Mouse (Mus musculus) forebrain, embryonic 15.5 days (tissue): ENCODE data around the gene Dab1. TPM values are rescaled to one million over a fixed set of nuclear protein-coding genes. Genes with fewer than 3 reads are reported as not detected.

ENCODE experiments used
- ATAC-seq: fragments of 200-750 bp; cut with Nextera tagmentation; replicated peaks from 2 replicates; pipeline ENCODE4 v1.8.0; 2017; ENCODE audit warnings: mild to moderate bottlenecking, moderate TSS enrichment, moderate library complexity
- H3K27ac ChIP-seq: fragments of 300-500 bp; sonication (generic); replicated peaks from 2 replicates; pipeline ENCODE4 v1.5.1; 2015; ENCODE audit warnings: mild to moderate bottlenecking, inconsistent platforms
- H3K27me3 ChIP-seq: fragments of 300-500 bp; sonication (generic); 2 replicates; pipeline ENCODE4 v1.6.1; 2015; ENCODE audit warnings: inconsistent platforms
- H3K36me3 ChIP-seq: fragments of 300-500 bp; sonication (generic); 2 replicates; pipeline ENCODE4 v1.6.1; 2015; ENCODE audit warnings: mild to moderate bottlenecking, inconsistent platforms
- H3K4me1 ChIP-seq: fragments of 300-500 bp; sonication (generic); 2 replicates; pipeline ENCODE4 v1.6.1; 2015; ENCODE audit warnings: inconsistent platforms
- H3K4me2 ChIP-seq: fragments of 300-500 bp; sonication (generic); replicated peaks from 2 replicates; pipeline ENCODE4 v1.6.1; 2015; ENCODE audit warnings: mild to moderate bottlenecking, inconsistent platforms
- H3K4me3 ChIP-seq: fragments of 300-500 bp; sonication (generic); 2 replicates; pipeline ENCODE4 v1.5.1; 2015; ENCODE audit warnings: mild to moderate bottlenecking, inconsistent platforms
- H3K9ac ChIP-seq: fragments of 300-500 bp; sonication (generic); replicated peaks from 2 replicates; pipeline ENCODE4 v1.6.1; 2015; ENCODE audit warnings: mild to moderate bottlenecking, inconsistent platforms
- H3K9me3 ChIP-seq: fragments of 300-500 bp; sonication (generic); 2 replicates; pipeline ENCODE4 v1.6.1; 2016; ENCODE audit warnings: inconsistent platforms
- WGBS: fragments of 180-500 bp; shearing (Covaris S2); methylation state at CpG from one replicate; pipeline ENCODE4 v1.1.7; 2015; ENCODE audit warnings: mixed read lengths; 5-methylcytosine and 5-hydroxymethylcytosine counted together
- polyA plus RNA-seq: library from polyadenylated mRNA; unstranded; fragments of >200 nt; fragmentation: Nextera tagmentation; extraction: Ambion mirVana; gene quantifications from 2 replicates; pipeline ENCODE4 v1.2.1, GENCODE M21; 2015

Dab1 gene
- polyA plus RNA-seq, 1 experiment from 2014 or later: 174 TPM

DNA sequence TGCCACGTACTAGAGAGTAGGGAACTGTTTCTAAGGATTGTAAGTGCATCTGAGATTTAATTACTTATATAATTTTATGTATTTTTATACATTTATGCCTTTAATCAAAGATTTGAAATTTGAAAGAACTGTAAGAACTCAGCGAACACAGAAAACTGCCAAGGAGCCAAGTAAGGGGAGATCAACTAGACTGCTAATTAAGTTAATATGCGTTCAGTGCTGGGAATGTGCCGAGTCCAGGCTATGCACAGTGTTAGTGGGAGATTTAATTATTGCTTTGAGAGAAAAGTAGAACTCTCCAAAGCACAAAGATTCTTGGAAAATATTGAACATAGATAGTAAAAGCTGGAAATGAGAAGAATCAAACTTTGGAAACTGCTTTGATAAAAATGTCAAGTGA is 567.2 kb downstream of the Dab1 start:
- WGBS: 37% methylated on average over 4 of the region's 4 CpGs
- no peak overlapping the region for H3K27ac ChIP-seq
- H3K4me3 ChIP-seq: no peak overlapping the region
- no peaks in the 10 kb centered on the region for H3K36me3 ChIP-seq
- ATAC-seq: no peak
- no peaks in the 10 kb centered on the region for H3K27me3 ChIP-seq
- no peaks in the 10 kb centered on the region for H3K9me3 ChIP-seq
- H3K4me2 ChIP-seq: no peak overlapping the region
- H3K4me1 ChIP-seq: peaks cover 5% of the 10 kb centered on the region; the same call in 1 of the 2 replicates
- H3K9ac ChIP-seq: no peak overlapping the region

DNA sequence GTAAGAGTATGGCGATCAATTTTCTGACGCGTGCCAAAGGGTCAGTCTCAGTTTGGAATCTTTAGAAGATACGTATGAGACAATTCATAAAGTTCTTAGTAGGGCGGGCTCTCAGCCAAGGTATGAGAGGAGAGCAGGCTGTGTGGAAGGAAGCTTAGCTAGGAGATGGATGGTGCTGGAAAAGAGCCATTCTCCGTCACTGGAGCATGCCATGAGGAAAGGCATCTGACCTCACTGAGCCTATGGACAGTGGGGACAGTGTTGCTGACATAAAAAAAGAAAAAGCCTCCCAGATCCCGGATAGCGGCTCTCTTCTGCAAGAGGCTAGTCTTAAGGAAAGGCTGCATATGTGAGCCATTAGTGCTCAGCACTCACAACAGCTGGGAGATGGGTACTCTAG is 579.5 kb downstream of the Dab1 start:
- H3K4me3 ChIP-seq: no peak overlapping the region
- no peaks in the 10 kb centered on the region for H3K9me3 ChIP-seq
- 88% methylated on average over 8 of the region's 8 CpGs for WGBS
- H3K36me3 ChIP-seq: no peaks in the 10 kb centered on the region
- no peak overlapping the region for H3K9ac ChIP-seq
- H3K4me2 ChIP-seq: no peak overlapping the region
- no peak for ATAC-seq
- H3K27ac ChIP-seq: no peak overlapping the region
- H3K4me1 ChIP-seq: no peaks in the 10 kb centered on the region
- no peaks in the 10 kb centered on the region for H3K27me3 ChIP-seq

DNA sequence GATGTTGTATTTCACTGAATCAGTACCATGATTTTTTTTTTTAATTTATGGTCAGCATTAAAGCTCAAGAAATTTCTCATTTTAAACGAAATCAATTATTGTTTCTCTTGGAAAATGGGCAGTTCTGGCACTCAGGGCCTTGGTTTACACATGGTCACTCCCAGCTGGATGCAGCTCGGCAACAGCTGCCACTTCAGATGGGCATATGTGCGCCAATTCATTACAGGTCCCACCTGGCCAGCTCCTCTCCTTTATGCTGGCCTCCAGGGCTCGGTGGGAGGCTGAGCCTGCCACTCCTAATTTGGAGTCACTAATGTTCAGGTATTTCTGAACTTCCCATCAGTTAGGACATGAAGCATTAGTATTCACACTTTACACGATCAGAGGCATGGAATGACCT is 582.5 kb downstream of the Dab1 start:
- 79% methylated on average over 5 of the region's 5 CpGs for WGBS
- no peaks in the 10 kb centered on the region for H3K27me3 ChIP-seq
- no peaks in the 10 kb centered on the region for H3K4me1 ChIP-seq
- H3K9me3 ChIP-seq: no peaks in the 10 kb centered on the region
- H3K27ac ChIP-seq: no peak overlapping the region
- H3K4me3 ChIP-seq: no peak overlapping the region
- ATAC-seq: no peak
- no peak overlapping the region for H3K4me2 ChIP-seq
- H3K36me3 ChIP-seq: no peaks in the 10 kb centered on the region
- H3K9ac ChIP-seq: no peak overlapping the region

DNA sequence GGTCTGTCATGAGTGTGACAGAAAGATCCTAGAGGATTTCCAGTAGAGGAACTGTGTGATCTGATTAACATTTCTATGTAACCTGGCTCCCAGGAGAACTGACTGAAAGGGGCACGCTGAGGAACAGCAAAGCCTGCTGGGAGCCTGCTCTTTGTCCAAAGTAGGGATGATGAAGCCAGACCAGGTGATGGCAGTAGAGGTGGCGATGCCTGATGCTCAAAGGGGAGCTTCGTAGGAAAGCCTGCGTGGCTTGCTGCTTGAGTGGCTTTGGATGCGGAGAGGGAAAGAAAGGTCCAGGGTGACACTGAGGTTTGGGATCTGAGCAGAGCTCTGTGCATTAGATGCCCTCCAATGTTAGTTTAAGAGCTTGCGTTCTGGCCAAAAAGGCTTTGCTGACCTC is 584.9 kb downstream of the Dab1 start:
- Histone ChIP-seq H3K27me3 (no peaks in the 10 kb centered on the region), H3K9me3 (no peaks in the 10 kb centered on the region), H3K36me3 (no peaks in the 10 kb centered on the region), H3K27ac (no peak overlapping the region), H3K9ac (no peak overlapping the region), H3K4me3 (no peak overlapping the region), H3K4me2 (no peak overlapping the region), H3K4me1 (no peaks in the 10 kb centered on the region)
- ATAC-seq: no peak
- WGBS: 38% methylated on average over 6 of the region's 6 CpGs

DNA sequence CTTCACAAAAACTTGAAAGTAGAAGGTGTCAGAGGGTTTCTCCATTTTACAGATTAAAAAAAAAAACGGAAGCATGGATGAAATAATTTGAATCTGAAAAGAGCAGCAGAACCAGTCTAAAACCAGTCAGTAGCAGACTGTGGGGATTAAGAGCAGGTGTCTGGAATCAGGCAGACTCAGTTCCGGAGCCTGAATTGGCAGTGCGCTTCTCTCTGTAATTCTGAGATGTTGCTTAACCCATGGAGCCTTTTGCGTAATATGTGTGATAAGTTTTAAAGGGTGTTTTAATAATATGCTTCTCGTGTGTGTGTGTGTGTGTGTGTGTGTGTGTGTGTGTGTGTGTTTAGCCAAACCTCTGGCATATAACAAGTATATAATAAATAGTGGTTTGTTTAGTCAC is 587.5 kb downstream of the Dab1 start:
- Histone ChIP-seq H3K27ac (no peak overlapping the region), H3K36me3 (no peaks in the 10 kb centered on the region), H3K9ac (no peak overlapping the region), H3K4me3 (no peak overlapping the region), H3K9me3 (no peaks in the 10 kb centered on the region), H3K27me3 (no peaks in the 10 kb centered on the region), H3K4me1 (peaks cover 4% of the 10 kb centered on the region; the same call in 1 of the 2 replicates), H3K4me2 (no peak overlapping the region)
- 58% methylated on average over 5 of the region's 5 CpGs for WGBS
- no peak for ATAC-seq

DNA sequence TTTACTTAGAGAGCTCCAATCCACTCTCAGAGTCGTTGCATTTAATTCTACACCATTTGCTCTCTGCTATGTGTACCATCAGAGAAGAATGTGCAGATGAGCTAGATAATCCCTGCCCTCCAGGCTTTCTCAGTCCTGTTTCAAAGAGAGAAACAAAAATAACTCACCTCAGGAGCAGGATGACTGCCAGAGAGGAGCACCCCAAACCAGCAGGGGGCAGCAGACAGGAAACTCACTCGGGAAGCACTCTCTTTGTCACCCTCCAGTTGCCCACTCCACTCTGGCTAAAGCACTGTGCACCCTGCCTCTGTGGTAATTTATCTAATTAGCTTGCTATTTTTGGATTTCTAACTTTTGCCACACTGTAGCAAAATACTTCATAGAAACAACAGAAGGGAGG is 589.9 kb downstream of the Dab1 start:
- H3K36me3 ChIP-seq: no peaks in the 10 kb centered on the region
- H3K27ac ChIP-seq: no peak overlapping the region
- no peaks in the 10 kb centered on the region for H3K9me3 ChIP-seq
- H3K27me3 ChIP-seq: no peaks in the 10 kb centered on the region
- ATAC-seq: no peak
- no peak overlapping the region for H3K9ac ChIP-seq
- H3K4me3 ChIP-seq: no peak overlapping the region
- H3K4me2 ChIP-seq: no peak overlapping the region
- 22% methylated on average over 2 of the region's 2 CpGs for WGBS
- H3K4me1 ChIP-seq: peaks cover 9% of the 10 kb centered on the region; the same call in 1 of the 2 replicates

DNA sequence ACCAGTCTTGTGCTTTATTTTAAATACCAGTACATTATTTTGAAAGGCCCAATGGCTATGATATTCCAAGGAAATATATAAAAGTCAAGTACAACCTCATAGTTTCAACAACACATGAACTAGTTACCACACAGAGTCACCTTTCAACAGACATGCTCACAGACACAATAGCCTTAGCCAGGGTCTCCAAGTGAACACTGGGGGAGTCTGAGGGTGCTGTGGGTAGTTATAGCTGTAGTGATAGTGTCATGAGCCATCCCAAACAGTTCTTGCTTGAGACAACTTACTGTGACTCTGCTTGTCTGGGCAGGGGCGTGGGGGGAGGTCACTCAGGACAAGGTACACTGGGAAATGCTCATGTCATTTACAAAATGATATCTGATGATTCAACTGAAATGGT is 591.6 kb downstream of the Dab1 start:
- Histone ChIP-seq H3K4me2 (no peak overlapping the region), H3K9ac (no peak overlapping the region), H3K27ac (no peak overlapping the region), H3K27me3 (no peaks in the 10 kb centered on the region), H3K36me3 (no peaks in the 10 kb centered on the region), H3K4me3 (no peak overlapping the region), H3K9me3 (no peaks in the 10 kb centered on the region), H3K4me1 (peaks cover 12% of the 10 kb centered on the region)
- no peak for ATAC-seq
- WGBS: 89% methylated on average over 1 of the region's 1 CpGs

DNA sequence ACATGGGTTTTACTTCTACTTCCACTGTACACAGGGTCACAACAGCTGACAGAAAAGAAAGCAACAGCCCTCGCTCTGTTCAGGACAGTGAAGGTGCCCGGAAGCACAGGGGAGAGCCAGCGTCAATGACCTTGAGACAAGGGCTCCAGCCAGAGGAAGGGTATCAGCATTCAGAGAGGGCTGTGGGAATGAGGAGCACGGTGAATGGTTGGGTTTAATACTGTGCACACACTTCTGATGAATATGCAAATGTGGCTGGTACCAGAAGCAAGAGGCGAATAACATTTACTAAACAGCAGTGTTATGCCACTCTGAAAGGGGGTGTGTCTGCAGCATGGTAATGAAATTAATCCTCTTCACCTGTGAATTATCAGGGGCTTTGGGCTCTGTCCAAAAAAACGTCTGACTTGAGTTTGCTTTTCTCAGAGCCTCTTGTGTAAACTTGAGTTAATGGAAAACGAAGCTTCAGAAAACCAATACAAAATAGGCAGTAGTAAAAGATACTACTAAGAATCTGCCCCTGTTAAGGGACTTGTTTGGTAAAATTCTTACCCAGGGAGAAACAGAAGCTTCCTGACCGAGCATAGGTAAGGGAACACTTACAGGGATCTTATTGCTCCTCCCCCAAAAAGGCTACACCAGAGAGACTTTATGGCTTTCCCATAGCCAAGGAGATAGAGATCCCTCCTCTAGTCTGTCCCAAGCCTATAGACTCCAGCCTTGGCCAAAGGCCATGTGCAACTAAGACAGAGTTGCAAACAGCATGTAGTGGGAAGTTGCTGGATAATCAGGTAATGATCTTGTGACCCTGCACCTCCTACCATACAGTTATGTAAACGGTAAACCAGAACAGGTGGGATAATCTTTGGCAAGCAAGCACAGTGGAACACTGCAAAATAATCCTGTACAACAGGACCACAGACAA is 592.6 kb downstream of the Dab1 start:
- WGBS: 39% methylated on average over 9 of the region's 9 CpGs
- H3K9me3 ChIP-seq: no peaks in the 10 kb centered on the region
- H3K4me2 ChIP-seq: no peak overlapping the region
- H3K27ac ChIP-seq: no peak overlapping the region
- peak; percentile 57; the same call in 1 of the 2 replicates for ATAC-seq
- H3K9ac ChIP-seq: no peak overlapping the region
- H3K4me1 ChIP-seq: peaks cover 14% of the 10 kb centered on the region
- no peaks in the 10 kb centered on the region for H3K36me3 ChIP-seq
- no peak overlapping the region for H3K4me3 ChIP-seq
- H3K27me3 ChIP-seq: no peaks in the 10 kb centered on the region

DNA sequence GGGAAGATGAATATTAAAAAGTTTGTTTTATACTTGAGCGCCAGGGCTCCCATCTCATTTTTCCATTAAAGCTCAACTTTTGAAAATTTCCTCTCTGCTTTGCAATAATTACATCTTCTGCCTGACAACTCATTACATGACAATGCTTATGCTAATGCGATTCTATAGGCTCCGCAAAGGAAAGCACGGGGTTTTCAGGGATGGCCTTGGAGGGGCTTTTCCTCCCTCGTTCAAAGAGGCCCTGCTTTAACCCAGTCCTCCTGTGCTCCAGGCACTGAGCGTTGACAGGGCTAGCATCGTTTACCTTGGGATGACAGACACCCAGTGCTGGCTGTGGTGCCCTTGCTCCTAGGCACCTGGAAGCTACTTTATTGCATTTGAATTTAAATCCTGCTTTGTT is 595.6 kb downstream of the Dab1 start:
- Histone ChIP-seq H3K4me2 (no peak overlapping the region), H3K4me3 (no peak overlapping the region), H3K27ac (no peak overlapping the region), H3K9me3 (no peaks in the 10 kb centered on the region), H3K36me3 (no peaks in the 10 kb centered on the region), H3K4me1 (peaks cover 41% of the 10 kb centered on the region), H3K27me3 (no peaks in the 10 kb centered on the region), H3K9ac (no peak overlapping the region)
- WGBS: 15% methylated on average over 7 of the region's 7 CpGs
- ATAC-seq: no peak

DNA sequence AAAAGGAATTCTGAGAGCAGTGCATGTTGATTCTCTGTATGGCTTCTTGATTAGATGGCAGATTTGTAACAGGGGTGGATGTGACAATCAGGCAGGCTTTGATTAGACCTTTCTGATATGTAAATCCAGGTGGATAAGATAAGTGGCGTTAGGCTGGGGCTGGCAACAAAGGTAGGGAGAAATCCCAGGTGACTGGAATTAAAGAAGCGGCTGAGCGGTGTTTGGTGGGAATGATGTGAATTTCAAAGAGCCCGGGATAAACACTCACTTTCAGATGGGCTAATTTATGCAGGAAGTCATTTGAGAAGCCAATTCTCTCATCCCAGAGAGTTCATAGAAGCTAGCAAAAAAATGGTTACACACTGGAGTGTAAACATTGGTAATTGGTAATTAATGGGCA is 598.2 kb downstream of the Dab1 start:
- Histone ChIP-seq H3K9me3 (no peaks in the 10 kb centered on the region), H3K4me3 (no peak overlapping the region), H3K36me3 (no peaks in the 10 kb centered on the region), H3K27ac (no peak overlapping the region), H3K4me2 (no peak overlapping the region), H3K9ac (no peak overlapping the region), H3K4me1 (peaks cover 32% of the 10 kb centered on the region), H3K27me3 (no peaks in the 10 kb centered on the region)
- no peak for ATAC-seq
- 22% methylated on average over 4 of the region's 4 CpGs for WGBS

DNA sequence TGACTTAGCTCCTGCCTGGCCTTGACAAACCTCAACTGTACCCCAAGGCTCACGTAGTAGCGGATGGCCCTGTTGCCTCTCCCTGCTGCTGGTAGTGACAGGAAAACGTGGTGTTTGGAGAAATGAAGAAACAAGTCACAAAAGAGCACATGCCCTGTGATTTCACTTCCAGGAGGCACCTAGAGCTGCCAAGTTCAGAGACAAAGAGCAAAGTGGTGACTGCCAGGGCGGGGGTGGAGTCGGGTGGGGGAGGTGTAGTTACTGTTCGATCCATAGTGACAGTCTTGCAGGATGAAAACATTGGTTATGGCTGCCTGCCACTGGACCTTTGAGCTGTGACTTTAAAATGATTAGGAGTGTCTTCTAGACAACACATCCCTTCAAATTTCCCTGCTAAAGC is 599.6 kb downstream of the Dab1 start:
- Histone ChIP-seq H3K36me3 (no peaks in the 10 kb centered on the region), H3K9me3 (no peaks in the 10 kb centered on the region), H3K27me3 (no peaks in the 10 kb centered on the region), H3K27ac (peak overlapping the region; percentile 18; the same call in 1 of the 2 replicates), H3K4me3 (no peak overlapping the region), H3K4me1 (peaks cover 32% of the 10 kb centered on the region), H3K4me2 (no peak overlapping the region), H3K9ac (no peak overlapping the region)
- WGBS: 33% methylated on average over 6 of the region's 6 CpGs
- no peak; the same call in 1 of the 2 replicates for ATAC-seq

DNA sequence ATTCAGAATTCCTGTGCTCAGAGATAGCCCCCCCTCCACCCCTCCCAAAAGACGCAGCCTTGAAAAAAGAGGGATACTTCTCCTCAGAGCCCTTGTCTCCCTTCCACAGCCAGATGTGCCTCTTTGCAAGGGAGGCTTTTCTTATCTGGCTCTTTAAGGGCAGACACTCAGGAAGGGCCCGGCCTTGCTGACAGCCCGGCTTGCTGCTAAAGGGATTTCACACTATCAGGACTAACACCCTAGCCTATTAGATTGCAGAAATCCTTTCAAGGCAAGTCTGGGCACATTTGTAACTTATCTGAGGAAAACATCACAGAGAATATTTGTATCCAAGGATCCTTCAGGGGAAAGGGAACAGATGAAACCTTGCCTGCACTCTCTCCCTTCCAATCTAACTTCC is 600.9 kb downstream of the Dab1 start:
- ATAC-seq: no peak
- H3K4me1 ChIP-seq: peaks cover 29% of the 10 kb centered on the region
- H3K9ac ChIP-seq: no peak overlapping the region
- no peak overlapping the region for H3K27ac ChIP-seq
- no peaks in the 10 kb centered on the region for H3K27me3 ChIP-seq
- WGBS: 48% methylated on average over 3 of the region's 3 CpGs
- H3K36me3 ChIP-seq: no peaks in the 10 kb centered on the region
- no peak overlapping the region for H3K4me3 ChIP-seq
- no peaks in the 10 kb centered on the region for H3K9me3 ChIP-seq
- H3K4me2 ChIP-seq: no peak overlapping the region

DNA sequence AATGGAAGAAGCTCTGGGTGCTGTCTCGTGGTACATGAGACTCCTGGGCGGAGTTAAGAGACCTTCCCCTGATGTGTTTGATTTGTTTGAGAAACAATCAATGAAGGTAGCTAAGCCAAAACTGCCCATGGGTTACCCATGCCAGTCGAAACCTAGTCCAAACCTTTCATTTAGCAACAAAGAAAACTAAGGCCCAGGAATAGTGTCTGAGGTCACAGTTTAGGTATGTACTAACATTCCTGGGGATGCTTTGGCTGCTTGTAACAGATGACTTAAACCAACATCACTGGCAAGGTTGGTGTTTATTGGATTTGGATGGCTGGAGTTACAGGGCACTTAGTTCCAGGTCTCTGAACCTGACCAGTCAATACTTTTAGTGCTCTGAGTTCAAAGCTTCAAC is 610.1 kb downstream of the Dab1 start:
- Histone ChIP-seq H3K9me3 (no peaks in the 10 kb centered on the region), H3K27me3 (no peaks in the 10 kb centered on the region), H3K4me2 (no peak overlapping the region), H3K4me1 (no peaks in the 10 kb centered on the region), H3K27ac (no peak overlapping the region), H3K4me3 (no peak overlapping the region), H3K36me3 (no peaks in the 10 kb centered on the region), H3K9ac (no peak overlapping the region)
- WGBS: 84% methylated on average over 3 of the region's 3 CpGs
- no peak for ATAC-seq
